10 mouse cellular contexts compared by ENCODE assay signal in genomic region chr15:94463251-94463650, GRCm38 (mm10). TPM values are rescaled to one million over a fixed set of nuclear protein-coding genes. Genes with fewer than 3 reads are reported as not detected.
DNase-seq lines count a peak whose midpoint lies in the region; TF ChIP-seq lines count a peak whose summit lies in the region.
"Had no signal": no experiment of that assay in that cellular context is flagged by ENCODE, and none has a peak within 500 bp of the region (broad histone marks: within the 10 kb centered on the region; RNA-seq: fewer than 3 reads in every experiment).

No protein-coding gene starts in this region.

- H3K27ac ChIP-seq in cortical plate, adult 2 months (ENCODE audit: insufficient read depth, low read length) = no peak overlapping the region
- H3K27ac ChIP-seq: embryonic facial prominence, embryonic 13.5 days had no signal

- no peak for TF ChIP-seq POLR2A in cortical plate, adult 2 months (IDR thresholded peaks at IDR 0.05; ENCODE audit: extremely low read depth, insufficient read depth, low read length)

- TF ChIP-seq CTCF in cortical plate, adult 2 months (IDR thresholded peaks at IDR 0.05; ENCODE audit: extremely low read depth, insufficient read depth, low read length) = peak; percentile 28; the same call in 1 of the 2 replicates

- H3K4me3 ChIP-seq in cortical plate, adult 2 months (ENCODE audit: insufficient read depth, low read length) = no peak overlapping the region
- H3K4me3 ChIP-seq: embryonic facial prominence, embryonic 13.5 days had no signal

- peak; percentile 43 to 69 for DNase-seq in adrenal gland, adult (ENCODE audit: inconsistent age in 2 of 2, low spot score in 1 of 2)
- DNase-seq in adrenal gland, adult 18-20 months (ENCODE audit: low spot score in 2 of 2) = no peak
- DNase-seq in lung, postnatal 10 days = peak; percentile 29
- DNase-seq in lung, postnatal 25 days (ENCODE audit: low spot score) = no peak
- DNase-seq in kidney, postnatal 4 days = peak; percentile 70 to 75
- DNase-seq in MN1 (ENCODE audit: low spot score) = no peak
- DNase-seq in cerebellum, postnatal 25 days = no peak

- H3K4me1 ChIP-seq in cortical plate, adult 2 months (ENCODE audit: control insufficient read depth, insufficient read depth, low read length) = no peaks in the 10 kb centered on the region; the same call in 1 of the 2 replicates

RNA-seq across cellular contexts. Expression of gene Adamts20, which starts 2.0 kb away (rescaled TPM):
- 1 to 10 TPM; 1.7 to 2.3 TPM for total RNA-seq in adrenal gland, adult 18-20 months (2021)
- polyA plus RNA-seq in cortical plate, adult 2 months (2012; rRNA removed) = 8.6 and 10.1 TPM in 2 replicates
- total RNA-seq: monocyte, adult 5-6 weeks had no signal

Comparison
In these comparisons a context has a peak if more than half of its experiments do, and no peak if none do; other contexts are left out.
1. DNase-seq: peak in adrenal gland, adult (2 of 2), lung, postnatal 10 days (single experiment) and kidney, postnatal 4 days (2 of 2); none in adrenal gland, adult 18-20 months (0 of 2), lung, postnatal 25 days (single experiment), MN1 (single experiment) and cerebellum, postnatal 25 days (0 of 2).